Mouse (Mus musculus): ENCODE results near the gene Ush2a. TPM values are rescaled to one million over a fixed set of nuclear protein-coding genes. Genes with fewer than 3 reads are reported as not detected.

Ush2a gene
- polyA plus RNA-seq, 1 experiment from 2014 or later, result 0.15 TPM

DNA sequence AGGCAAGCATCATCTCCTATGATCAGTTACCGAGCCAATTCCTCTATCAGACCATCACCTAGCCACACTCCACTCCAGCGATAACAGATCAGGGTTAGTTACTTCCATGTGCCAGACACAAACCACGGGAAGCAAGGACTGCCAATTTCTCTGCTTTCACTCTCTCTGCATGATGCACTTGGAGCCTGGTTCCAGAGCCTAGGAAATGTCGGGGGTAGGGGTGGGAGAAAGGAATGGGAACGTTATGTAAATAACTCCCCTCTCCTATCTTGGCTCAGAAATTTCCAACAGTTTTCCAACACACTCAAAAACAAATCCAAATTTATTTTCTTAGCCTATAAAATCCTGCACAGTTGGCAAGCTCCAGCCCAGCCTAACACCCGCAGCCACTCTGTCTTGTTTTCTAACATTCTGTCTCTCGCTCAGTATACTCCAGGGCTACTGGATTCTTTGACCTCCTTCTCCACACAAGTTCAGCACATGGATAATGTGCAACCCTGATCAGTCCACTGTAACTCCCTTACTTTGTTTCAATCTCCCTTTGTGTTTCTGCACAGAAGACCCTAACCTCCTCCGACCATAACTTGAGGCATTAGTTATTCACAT, 515.8 kb downstream of the Ush2a start:
- peaks cover 7% of the 10 kb centered on the region for H3K4me1 ChIP-seq (ENCODE audit: control insufficient read depth, insufficient read depth, low read length)
- H3K9me3 ChIP-seq (ENCODE audit: control insufficient read depth, low read length), result no peaks in the 10 kb centered on the region; the same call in 1 of the 2 replicates
- no peak for DNase-seq (ENCODE audit: low spot score)
- no peak overlapping the region for H3K4me2 ChIP-seq (ENCODE audit: low read depth, severe bottlenecking)
- no peak overlapping the region for H3K27ac ChIP-seq (replicated peaks; ENCODE audit: low read depth, low read length)
- H3K27me3 ChIP-seq (ENCODE audit: control insufficient read depth, insufficient read depth, low read length), result no peaks in the 10 kb centered on the region
- H3K4me3 ChIP-seq (ENCODE audit: low read depth, low read length), result no peak overlapping the region
- no peak for ATAC-seq (ENCODE audit: insufficient number of reproducible peaks, low FRiP score, low TSS enrichment, low read depth)
- no peaks in the 10 kb centered on the region for H3K36me3 ChIP-seq (ENCODE audit: control insufficient read depth, insufficient read depth, low read length)
- WGBS, result 76% methylated on average over 8 of the region's 8 CpGs
- no peak overlapping the region for H3K9ac ChIP-seq (ENCODE audit: low read length)

DNA sequence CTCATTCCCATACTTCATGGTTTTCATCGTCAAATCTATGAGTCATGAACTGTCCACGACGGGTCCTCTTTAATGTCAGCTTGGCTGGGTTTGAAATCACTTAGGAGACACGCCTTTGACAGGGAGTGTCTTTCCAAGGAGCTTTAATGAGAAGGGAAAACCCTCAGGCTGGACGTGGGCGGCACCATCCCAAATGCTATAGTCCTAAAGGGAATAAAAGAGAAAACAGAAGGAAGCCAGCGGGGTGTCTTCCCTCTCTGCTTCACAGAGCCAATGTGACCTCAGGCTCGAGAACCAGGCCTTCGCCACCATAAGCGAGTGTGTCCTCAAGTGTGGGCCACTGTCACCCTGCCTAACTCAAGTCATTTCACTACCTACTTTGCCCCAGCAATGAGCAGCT, 523.2 kb downstream of the Ush2a start:
- no peaks in the 10 kb centered on the region for H3K9me3 ChIP-seq (ENCODE audit: control insufficient read depth, low read length)
- 82% methylated on average over 10 of the region's 10 CpGs for WGBS
- no peak for ATAC-seq (ENCODE audit: insufficient number of reproducible peaks, low FRiP score, low TSS enrichment, low read depth)
- H3K9ac ChIP-seq (ENCODE audit: low read length), result no peak overlapping the region
- no peak overlapping the region for H3K4me3 ChIP-seq (ENCODE audit: low read depth, low read length)
- no peak for DNase-seq (ENCODE audit: low spot score)
- H3K36me3 ChIP-seq (ENCODE audit: control insufficient read depth, insufficient read depth, low read length), result no peaks in the 10 kb centered on the region
- H3K27ac ChIP-seq (replicated peaks; ENCODE audit: low read depth, low read length), result no peak overlapping the region
- no peaks in the 10 kb centered on the region for H3K4me1 ChIP-seq (ENCODE audit: control insufficient read depth, insufficient read depth, low read length)
- H3K27me3 ChIP-seq (ENCODE audit: control insufficient read depth, insufficient read depth, low read length), result no peaks in the 10 kb centered on the region
- no peak overlapping the region for H3K4me2 ChIP-seq (ENCODE audit: low read depth, severe bottlenecking)

DNA sequence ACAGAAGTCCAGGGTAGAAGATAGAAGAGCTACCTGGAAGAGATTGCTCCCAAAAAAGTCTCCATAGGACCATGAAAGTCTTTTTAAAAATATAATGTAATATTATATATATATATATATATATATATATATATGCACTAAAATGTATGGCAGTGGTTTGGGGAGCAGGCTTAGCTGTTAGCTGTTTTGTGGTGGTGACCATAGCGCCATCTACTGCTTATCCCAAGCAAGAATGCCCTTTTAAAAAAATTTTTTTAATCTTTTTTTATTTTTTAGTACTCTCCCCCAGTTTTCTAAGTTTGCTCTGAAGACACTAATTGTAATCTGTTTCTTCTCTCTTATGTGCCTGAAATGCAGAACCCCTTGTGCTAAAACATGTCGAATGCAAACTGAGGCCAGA, 543.2 kb downstream of the Ush2a start:
- Histone ChIP-seq H3K9ac (ENCODE audit: low read length) (no peak overlapping the region), H3K36me3 (ENCODE audit: control insufficient read depth, insufficient read depth, low read length) (no peaks in the 10 kb centered on the region), H3K4me3 (ENCODE audit: low read depth, low read length) (no peak overlapping the region), H3K27me3 (ENCODE audit: control insufficient read depth, insufficient read depth, low read length) (no peaks in the 10 kb centered on the region), H3K9me3 (ENCODE audit: control insufficient read depth, low read length) (no peaks in the 10 kb centered on the region), H3K4me1 (ENCODE audit: control insufficient read depth, insufficient read depth, low read length) (0 out of 2 replicates have a peak, but pooled peaks cover 2% of the 10 kb centered on the region), H3K4me2 (ENCODE audit: low read depth, severe bottlenecking) (no peak overlapping the region), H3K27ac (replicated peaks; ENCODE audit: low read depth, low read length) (no peak overlapping the region)
- no peak for DNase-seq (ENCODE audit: low spot score)
- 30% methylated on average over 2 of the region's 2 CpGs for WGBS
- no peak for ATAC-seq (ENCODE audit: insufficient number of reproducible peaks, low FRiP score, low TSS enrichment, low read depth)

DNA sequence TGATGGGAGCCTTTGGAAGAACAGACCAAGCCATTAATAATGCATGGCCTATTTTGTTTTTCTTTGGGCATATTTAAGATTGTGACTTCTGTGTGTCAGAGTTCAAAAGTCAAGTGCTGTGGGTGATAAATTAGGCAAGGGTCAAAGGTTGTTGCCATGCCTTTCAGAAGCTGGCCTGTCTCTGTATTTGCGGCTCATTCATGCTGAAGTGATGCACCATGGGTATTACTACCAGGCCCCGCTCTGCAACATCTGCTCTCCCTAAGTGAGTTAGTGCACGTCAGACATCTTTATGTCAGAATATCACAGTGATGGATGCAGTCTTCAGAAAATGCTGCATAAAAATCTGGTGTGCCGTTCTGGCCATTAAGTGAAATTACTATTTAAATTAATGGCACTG, 544.0 kb downstream of the Ush2a start:
- H3K36me3 ChIP-seq (ENCODE audit: control insufficient read depth, insufficient read depth, low read length), result no peaks in the 10 kb centered on the region
- WGBS, result 23% methylated on average over 4 of the region's 4 CpGs
- no peak for ATAC-seq (ENCODE audit: insufficient number of reproducible peaks, low FRiP score, low TSS enrichment, low read depth)
- no peak overlapping the region for H3K9ac ChIP-seq (ENCODE audit: low read length)
- H3K4me1 ChIP-seq (ENCODE audit: control insufficient read depth, insufficient read depth, low read length), result 0 out of 2 replicates have a peak, but pooled peaks cover 2% of the 10 kb centered on the region
- H3K9me3 ChIP-seq (ENCODE audit: control insufficient read depth, low read length), result no peaks in the 10 kb centered on the region
- no peaks in the 10 kb centered on the region for H3K27me3 ChIP-seq (ENCODE audit: control insufficient read depth, insufficient read depth, low read length)
- no peak overlapping the region for H3K4me2 ChIP-seq (ENCODE audit: low read depth, severe bottlenecking)
- no peak for DNase-seq (ENCODE audit: low spot score)
- no peak overlapping the region for H3K27ac ChIP-seq (replicated peaks; ENCODE audit: low read depth, low read length)
- no peak overlapping the region for H3K4me3 ChIP-seq (ENCODE audit: low read depth, low read length)

DNA sequence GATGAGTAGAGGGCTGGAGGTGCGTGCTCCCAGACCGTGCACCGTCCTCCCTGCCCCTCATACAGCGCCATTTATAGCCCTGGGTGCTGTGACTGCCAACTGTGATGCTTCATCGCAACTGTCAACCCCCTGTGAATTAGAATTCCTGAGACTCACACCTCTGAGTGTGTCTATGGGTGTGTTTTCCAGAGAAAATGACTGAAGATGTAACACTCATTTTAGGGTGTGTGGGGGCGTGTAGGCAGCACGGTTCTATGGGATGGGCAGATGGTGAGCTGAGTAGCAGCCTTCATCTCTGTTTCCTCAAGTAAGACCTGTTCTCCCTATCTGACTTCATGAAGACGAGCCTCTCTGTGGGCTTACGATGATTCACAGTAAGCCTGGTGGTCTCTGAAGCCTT, 548.8 kb downstream of the Ush2a start:
- DNase-seq (ENCODE audit: low spot score) (no peak), ATAC-seq (ENCODE audit: insufficient number of reproducible peaks, low FRiP score, low TSS enrichment, low read depth) (no peak)
- H3K4me1 ChIP-seq (ENCODE audit: control insufficient read depth, insufficient read depth, low read length), result no peaks in the 10 kb centered on the region
- no peak overlapping the region for H3K27ac ChIP-seq (replicated peaks; ENCODE audit: low read depth, low read length)
- no peaks in the 10 kb centered on the region for H3K9me3 ChIP-seq (ENCODE audit: control insufficient read depth, low read length)
- WGBS, result 79% methylated on average over 9 of the region's 9 CpGs
- H3K4me3 ChIP-seq (ENCODE audit: low read depth, low read length), result no peak overlapping the region
- H3K36me3 ChIP-seq (ENCODE audit: control insufficient read depth, insufficient read depth, low read length), result no peaks in the 10 kb centered on the region
- no peak overlapping the region for H3K9ac ChIP-seq (ENCODE audit: low read length)
- no peaks in the 10 kb centered on the region for H3K27me3 ChIP-seq (ENCODE audit: control insufficient read depth, insufficient read depth, low read length)
- no peak overlapping the region for H3K4me2 ChIP-seq (ENCODE audit: low read depth, severe bottlenecking)

DNA sequence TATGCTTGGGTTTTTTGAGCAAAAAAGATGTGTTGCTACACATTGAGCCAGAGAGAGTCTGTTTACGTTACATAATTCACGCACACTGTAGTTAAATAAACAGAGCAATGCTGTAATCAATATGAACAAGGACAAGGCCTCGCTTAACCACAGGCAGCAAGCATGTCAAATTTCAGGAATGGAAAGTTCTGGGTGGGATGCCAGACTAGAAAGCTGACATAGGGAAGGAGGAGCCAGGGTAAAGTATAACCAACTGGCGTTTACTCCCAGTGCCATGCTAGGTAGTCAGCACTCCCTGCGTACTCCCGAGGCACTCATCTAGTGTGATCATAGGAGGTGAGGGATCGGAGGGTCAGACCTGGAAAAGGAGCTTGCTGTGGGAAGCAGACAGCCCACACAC, 553.2 kb downstream of the Ush2a start:
- Histone ChIP-seq H3K9ac (ENCODE audit: low read length) (no peak overlapping the region), H3K4me3 (ENCODE audit: low read depth, low read length) (no peak overlapping the region), H3K4me1 (ENCODE audit: control insufficient read depth, insufficient read depth, low read length) (no peaks in the 10 kb centered on the region), H3K27me3 (ENCODE audit: control insufficient read depth, insufficient read depth, low read length) (no peaks in the 10 kb centered on the region), H3K36me3 (ENCODE audit: control insufficient read depth, insufficient read depth, low read length) (no peaks in the 10 kb centered on the region), H3K4me2 (ENCODE audit: low read depth, severe bottlenecking) (no peak overlapping the region), H3K9me3 (ENCODE audit: control insufficient read depth, low read length) (no peaks in the 10 kb centered on the region), H3K27ac (replicated peaks; ENCODE audit: low read depth, low read length) (no peak overlapping the region)
- WGBS, result 89% methylated on average over 7 of the region's 7 CpGs
- no peak for ATAC-seq (ENCODE audit: insufficient number of reproducible peaks, low FRiP score, low TSS enrichment, low read depth)
- DNase-seq (ENCODE audit: low spot score), result no peak

DNA sequence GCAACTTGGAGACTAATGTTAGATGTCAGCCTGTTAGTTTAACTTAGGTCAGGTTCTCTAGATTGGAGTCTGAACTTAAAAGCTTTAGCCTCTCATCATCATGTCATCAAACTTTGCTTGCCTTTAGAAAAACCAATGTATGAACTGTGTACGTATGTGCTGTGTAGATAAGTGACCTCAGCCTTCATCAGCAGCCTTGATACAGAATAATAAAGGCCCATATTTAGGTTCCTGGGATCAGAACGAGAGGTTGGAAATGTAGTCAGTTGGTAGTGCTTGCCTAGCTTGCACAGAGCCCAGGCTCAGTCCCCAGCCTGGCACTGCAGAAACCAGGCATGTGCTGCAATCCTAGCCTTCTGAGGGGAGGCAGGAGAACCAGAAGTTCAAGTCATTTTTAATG, 562.4 kb downstream of the Ush2a start:
- 84% methylated on average over 2 of the region's 2 CpGs for WGBS
- Histone ChIP-seq H3K4me3 (ENCODE audit: low read depth, low read length) (no peak overlapping the region), H3K9ac (ENCODE audit: low read length) (no peak overlapping the region), H3K9me3 (ENCODE audit: control insufficient read depth, low read length) (no peaks in the 10 kb centered on the region), H3K4me1 (ENCODE audit: control insufficient read depth, insufficient read depth, low read length) (no peaks in the 10 kb centered on the region), H3K27ac (replicated peaks; ENCODE audit: low read depth, low read length) (no peak overlapping the region), H3K4me2 (ENCODE audit: low read depth, severe bottlenecking) (no peak overlapping the region), H3K27me3 (ENCODE audit: control insufficient read depth, insufficient read depth, low read length) (no peaks in the 10 kb centered on the region), H3K36me3 (ENCODE audit: control insufficient read depth, insufficient read depth, low read length) (no peaks in the 10 kb centered on the region)
- DNase-seq (ENCODE audit: low spot score), result no peak
- ATAC-seq (ENCODE audit: insufficient number of reproducible peaks, low FRiP score, low TSS enrichment, low read depth), result no peak

DNA sequence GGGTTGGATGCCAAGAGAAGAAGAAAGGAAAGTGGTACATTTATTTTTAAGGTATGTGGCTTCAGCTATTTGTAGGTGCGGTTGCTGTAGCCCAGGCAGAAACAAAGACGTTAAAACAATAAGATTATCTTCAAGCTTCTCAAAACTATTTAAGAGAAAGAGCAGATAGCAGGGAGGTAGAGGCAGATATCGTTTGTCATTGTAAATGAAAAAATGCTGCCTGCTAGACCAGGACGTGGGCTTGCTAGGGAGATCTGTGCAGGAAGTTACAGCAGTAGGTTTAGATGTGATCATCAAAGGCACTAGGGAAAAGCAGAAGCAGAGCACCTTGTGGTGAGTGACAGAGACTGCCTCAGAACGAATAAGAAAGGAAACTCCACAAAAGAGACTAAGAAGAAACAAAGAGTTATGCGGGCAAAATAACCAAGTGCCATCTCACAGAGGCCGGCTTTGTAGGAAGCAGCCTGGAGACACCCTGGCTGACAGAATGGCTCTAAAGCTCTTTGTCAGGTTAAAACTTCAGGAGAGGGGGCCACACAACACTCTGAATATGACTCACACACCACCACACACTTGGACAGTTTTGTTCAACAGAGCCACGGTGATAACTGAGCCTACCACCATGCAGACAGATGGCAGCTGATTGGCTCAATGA, 563.2 kb downstream of the Ush2a start:
- no peak for DNase-seq (ENCODE audit: low spot score)
- peaks cover 3% of the 10 kb centered on the region; the same call in 1 of the 2 replicates for H3K4me1 ChIP-seq (ENCODE audit: control insufficient read depth, insufficient read depth, low read length)
- no peaks in the 10 kb centered on the region for H3K36me3 ChIP-seq (ENCODE audit: control insufficient read depth, insufficient read depth, low read length)
- H3K9me3 ChIP-seq (ENCODE audit: control insufficient read depth, low read length), result no peaks in the 10 kb centered on the region
- no peak overlapping the region for H3K27ac ChIP-seq (replicated peaks; ENCODE audit: low read depth, low read length)
- H3K9ac ChIP-seq (ENCODE audit: low read length), result no peak overlapping the region
- 77% methylated on average over 8 of the region's 8 CpGs for WGBS
- no peak overlapping the region for H3K4me2 ChIP-seq (ENCODE audit: low read depth, severe bottlenecking)
- H3K4me3 ChIP-seq (ENCODE audit: low read depth, low read length), result no peak overlapping the region
- ATAC-seq (ENCODE audit: insufficient number of reproducible peaks, low FRiP score, low TSS enrichment, low read depth), result no peak
- no peaks in the 10 kb centered on the region for H3K27me3 ChIP-seq (ENCODE audit: control insufficient read depth, insufficient read depth, low read length)
